Mouse (Mus musculus): Measurements from ENCODE around the gene Dpp6.

The Dpp6 gene

DNA sequence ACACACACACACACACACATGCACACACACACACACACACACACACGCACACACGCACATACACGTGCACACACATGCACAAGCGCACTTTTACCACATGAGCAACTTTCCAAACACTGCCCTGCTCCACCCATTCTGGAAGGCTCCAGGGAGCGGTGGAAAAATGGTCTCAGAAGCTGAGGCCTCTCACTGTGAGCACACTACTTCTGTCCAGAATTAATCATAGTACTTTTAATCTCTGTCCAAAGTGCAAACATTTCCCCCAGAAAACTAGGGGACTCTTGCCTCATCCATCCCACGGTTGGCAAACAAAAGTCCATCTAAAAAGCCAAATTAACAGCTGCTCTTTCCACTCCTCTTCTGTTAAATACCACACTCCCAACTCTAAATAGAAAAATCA lies 842.8 kb downstream of the Dpp6 start:
- DNase-seq (ENCODE audit: low spot score in 2 of 2) = no peak

DNA sequence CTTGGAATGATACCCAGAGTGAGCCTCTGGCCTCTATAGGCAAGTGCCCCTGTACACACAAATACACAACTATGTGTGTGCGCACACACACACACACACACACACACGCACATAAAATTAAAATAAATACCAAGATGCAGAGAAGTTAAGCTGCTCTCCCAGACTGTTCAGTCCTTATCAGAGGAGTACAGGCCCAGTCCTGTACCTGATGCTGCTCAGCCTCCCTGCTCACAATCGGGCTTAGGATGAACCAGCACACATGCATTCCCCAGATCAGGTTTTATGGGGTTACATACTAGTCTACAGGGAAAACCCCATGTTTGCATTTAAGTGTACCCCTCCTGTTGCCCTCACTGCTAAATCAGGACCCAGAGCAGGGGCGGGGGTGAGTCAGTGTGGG lies 847.1 kb downstream of the Dpp6 start:
- DNase-seq (ENCODE audit: low spot score in 2 of 2) = no peak

DNA sequence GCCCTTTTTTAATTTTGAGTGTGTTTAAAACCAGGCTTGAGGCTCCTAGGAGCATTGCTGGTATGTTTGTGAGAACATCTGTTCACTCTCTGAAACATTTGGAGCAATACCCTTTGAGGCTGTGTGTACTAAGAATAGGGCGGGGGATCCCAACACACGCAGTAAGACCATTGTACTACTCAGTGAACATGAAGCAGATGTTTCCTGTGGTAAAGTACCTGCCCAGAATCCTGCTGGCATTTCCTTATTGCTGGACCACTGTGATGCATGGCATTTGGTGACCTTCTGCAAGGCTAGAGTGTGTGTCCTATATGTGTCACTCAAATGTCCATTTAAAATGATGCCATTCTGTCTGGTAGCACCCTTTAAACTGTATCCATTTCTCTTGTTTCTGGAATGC lies 854.5 kb downstream of the Dpp6 start:
- no peak for DNase-seq (ENCODE audit: low spot score in 2 of 2)

GRCm38 (mm10) chr5:27677247-27677666 lies 860.3 kb downstream of the Dpp6 start:
- peak; percentile 47 to 53 for DNase-seq (ENCODE audit: low spot score in 2 of 2)

GRCm38 (mm10) chr5:27679151-27679550 lies 862.1 kb downstream of the Dpp6 start:
- DNase-seq (ENCODE audit: low spot score in 2 of 2) = no peak

DNA sequence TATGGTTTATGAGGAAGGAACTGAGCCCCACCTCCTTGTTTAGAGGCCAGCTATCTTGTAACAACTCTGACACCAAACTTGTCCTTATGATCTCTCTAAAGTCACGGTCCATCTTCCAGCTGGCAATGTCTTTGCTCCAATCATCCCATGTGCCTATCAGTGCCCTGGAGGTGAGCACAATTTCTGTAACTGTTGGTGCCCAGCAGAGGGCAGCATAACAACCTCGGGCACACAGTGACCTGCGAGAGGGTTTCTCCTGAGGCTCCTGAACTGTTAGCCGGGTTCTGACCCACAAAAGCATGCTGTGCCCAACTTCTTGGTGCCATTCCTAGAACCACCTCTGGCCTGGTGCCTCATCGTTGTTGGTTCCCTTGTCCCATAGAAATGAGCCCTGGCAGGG lies 863.5 kb downstream of the Dpp6 start:
- DNase-seq (ENCODE audit: low spot score in 2 of 2) = no peak

DNA sequence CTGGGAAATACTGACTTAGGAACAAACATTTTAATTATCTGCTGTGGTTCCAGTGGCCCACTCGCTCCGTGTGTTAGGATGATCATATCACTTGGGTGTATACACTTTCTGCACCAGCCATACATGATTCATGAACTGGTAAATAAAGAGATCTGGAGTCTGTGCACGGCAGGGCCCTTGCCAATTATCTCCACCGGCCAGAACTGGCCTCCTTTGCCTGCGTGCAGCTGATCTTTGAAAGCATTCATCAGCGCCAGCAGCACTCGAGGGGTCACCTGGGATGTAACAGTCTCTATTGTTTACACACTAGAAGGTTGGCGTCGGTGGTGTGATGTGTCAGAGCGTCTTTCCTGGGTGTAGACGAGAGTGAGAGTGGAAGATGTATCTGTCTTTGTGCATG lies 868.2 kb downstream of the Dpp6 start:
- no peak for DNase-seq (ENCODE audit: low spot score in 2 of 2)

DNA sequence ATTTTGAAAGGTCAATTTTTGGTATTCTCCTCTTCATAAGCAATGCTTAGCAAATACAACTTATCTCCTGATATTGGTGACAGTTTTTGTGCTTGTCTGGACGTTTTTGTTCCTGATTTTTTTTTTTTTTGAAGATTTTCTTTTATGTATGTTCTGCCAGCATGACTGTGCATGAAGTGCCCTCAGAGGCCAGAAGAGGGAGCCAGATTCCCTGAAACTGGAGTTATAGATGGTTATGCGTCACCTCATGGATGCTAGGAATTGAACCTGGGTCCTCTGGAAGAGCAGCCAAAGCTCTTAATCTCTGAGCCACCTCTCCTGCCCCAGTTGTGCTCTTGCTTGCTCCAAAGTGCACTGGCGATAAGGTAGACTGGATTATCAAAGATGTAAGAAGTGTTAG lies 868.9 kb downstream of the Dpp6 start:
- DNase-seq (ENCODE audit: low spot score in 2 of 2) = no peak

- DNase-seq (ENCODE audit: low spot score in 2 of 2) = no peak
Observed at GRCm38 (mm10) chr5:27687311-27687710, 870.3 kb downstream of the Dpp6 start.

- no peak for DNase-seq (ENCODE audit: low spot score in 2 of 2)
Observed at GRCm38 (mm10) chr5:27702482-27702881, 885.5 kb downstream of the Dpp6 start.

- DNase-seq (ENCODE audit: low spot score in 2 of 2) = no peak
Observed at GRCm38 (mm10) chr5:27705020-27705419, 888.0 kb downstream of the Dpp6 start.

GRCm38 (mm10) chr5:27706551-27706950 lies 889.5 kb downstream of the Dpp6 start:
- DNase-seq (ENCODE audit: low spot score in 2 of 2) = no peak

DNA sequence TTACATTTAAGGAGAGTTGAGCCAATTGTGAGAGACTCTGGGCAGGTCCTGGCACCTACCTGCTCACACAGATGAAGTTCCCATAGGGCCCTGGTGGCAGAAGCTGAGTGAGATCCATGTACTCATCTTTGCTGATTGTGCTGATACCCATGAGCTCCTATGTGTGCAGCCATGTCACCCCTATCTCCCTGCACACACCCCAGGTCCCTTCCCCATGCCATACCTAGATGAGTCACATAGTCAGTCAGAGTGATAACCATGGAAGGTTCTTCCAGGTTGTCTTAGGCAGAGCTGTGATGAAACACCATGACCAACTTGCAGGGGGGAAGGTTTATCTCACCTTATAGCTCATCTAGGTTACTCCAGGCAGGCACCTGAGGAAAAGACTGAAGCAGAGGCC lies 890.3 kb downstream of the Dpp6 start:
- no peak for DNase-seq (ENCODE audit: low spot score in 2 of 2)

- no peak for DNase-seq (ENCODE audit: low spot score in 2 of 2)
Observed at GRCm38 (mm10) chr5:27708209-27708608, 891.2 kb downstream of the Dpp6 start.

- DNase-seq (ENCODE audit: low spot score in 2 of 2) = no peak
Observed at GRCm38 (mm10) chr5:27711461-27712192, 894.6 kb downstream of the Dpp6 start.

DNA sequence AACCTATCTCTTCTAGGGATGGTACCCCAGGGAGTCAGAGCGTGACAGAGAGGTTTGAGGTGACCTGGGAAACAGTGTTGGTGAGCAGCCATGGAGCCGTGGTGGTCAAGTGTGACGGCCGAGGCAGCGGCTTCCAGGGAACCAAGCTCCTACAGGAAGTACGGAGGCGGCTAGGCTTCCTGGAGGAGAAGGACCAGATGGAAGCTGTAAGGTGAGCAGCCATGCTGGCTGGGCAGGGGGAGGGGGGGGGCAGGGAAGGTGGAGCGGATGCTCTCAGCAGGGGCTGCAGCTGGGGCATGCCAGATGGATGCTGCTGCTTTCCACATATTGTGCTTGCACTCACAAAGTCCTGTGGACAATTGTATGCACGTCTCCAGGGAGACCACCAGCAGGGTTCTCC lies 897.4 kb downstream of the Dpp6 start:
- no peak for DNase-seq (ENCODE audit: low spot score in 2 of 2)

DNA sequence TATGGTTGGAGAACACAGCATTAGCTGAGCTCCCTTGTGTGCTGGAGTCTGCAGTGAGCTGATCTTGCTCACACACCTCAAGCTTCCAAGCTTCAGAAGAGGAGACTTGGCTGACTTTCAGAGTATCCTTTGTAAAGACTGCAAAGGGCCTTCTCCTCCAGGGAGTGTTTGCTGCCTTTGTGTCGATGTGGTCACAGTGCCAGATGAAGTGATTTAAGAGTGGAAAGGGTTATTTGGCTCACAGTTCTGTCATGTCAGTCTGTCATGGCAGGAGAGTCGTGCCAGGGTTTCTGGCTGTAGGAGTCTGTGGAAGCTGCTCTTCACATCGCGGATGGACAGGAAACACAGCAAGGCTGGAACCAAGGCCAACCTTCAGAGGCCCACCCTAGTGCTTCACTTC lies 899.0 kb downstream of the Dpp6 start:
- no peak for DNase-seq (ENCODE audit: low spot score in 2 of 2)

GRCm38 (mm10) chr5:27717301-27717700 lies 900.3 kb downstream of the Dpp6 start:
- no peak for DNase-seq (ENCODE audit: low spot score in 2 of 2)

- no peak for DNase-seq (ENCODE audit: low spot score in 2 of 2)
Observed at GRCm38 (mm10) chr5:27719311-27719710, 902.3 kb downstream of the Dpp6 start.

DNA sequence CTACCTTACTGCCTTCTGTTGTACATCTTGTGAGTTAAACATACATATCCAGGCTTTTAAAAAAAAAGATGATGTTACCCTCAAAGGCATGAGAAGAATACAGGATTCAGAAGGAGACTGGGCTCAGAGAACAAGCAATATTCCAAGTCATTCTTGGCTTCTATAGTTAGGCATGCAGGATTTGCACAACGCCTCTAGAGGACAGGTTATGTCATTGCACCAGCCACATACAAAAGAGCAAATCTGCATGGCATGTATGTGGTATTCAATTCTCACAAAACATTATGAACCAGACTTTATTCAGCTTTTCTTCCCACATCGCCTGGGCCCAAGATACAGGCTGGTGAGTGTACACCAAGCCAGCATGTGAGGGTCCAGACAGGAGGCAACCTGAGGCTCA lies 907.5 kb downstream of the Dpp6 start:
- DNase-seq (ENCODE audit: low spot score in 2 of 2) = no peak

DNA sequence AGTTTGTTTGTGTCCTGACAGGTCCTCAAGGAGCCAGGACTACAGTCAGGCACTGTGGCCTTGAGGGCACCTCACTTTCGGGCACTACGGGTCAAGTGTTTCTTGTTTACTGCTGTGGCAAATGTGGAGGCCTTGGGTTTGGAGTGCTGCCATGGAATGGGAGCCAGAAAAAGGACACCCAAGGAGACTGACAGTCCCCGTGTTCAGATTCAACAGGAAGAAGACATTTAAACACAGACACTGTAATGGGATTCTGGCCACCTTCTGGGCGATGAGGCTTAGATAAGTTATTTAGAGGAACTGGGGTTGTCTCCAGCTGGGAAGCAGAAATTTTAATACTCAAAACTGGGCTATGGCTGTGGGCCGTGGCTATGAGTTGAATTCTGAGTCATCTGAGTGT lies 913.7 kb downstream of the Dpp6 start:
- DNase-seq (ENCODE audit: low spot score in 2 of 2) = no peak

DNA sequence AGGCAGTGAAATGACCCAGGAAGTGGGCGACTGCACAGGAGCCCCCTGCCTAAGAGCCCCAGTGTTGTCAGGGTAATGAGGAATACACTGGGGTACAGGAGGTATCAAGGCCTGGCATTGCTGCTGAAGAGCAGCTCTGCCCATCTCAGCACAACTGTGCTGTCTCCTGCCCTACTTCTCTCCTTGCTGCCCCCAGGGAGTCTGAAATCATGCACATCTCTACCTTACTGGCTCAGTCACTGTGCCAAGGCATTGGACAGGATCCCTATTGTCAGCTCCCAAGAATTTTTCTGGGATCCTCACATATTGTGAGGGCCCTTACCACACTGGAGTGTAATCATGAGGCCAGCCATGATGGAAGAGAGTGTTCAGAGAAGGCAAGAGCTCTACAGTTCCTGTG lies 914.4 kb downstream of the Dpp6 start:
- no peak for DNase-seq (ENCODE audit: low spot score in 2 of 2)

DNA sequence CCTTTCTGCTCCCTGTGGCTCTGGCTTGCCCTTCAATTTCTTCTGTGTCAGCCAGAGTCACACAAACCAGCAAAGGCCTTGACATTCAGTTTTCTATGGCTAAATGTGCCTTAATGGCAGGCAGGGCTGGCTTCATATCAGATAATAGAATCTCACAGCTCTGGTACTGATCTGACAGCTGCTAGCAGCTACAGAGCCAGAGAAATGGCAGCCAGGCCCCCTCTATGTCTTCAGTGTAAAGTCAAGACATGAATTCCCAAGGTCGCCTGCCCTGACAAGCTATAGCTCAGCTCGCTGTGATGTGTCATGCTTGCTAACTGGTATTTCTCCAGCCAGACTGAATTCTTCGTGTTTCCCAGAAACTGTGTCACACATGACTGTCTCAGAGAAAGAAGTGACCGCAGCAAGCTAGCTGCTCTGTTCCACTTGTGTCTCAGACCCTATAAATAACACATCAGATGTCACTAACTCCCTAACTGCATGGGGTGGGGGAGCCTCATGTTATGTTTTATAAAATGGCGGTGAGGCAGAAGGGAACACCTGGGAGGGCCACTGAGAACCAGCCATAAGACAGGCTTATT lies 915.4 kb downstream of the Dpp6 start:
- DNase-seq (ENCODE audit: low spot score in 2 of 2) = no peak

DNA sequence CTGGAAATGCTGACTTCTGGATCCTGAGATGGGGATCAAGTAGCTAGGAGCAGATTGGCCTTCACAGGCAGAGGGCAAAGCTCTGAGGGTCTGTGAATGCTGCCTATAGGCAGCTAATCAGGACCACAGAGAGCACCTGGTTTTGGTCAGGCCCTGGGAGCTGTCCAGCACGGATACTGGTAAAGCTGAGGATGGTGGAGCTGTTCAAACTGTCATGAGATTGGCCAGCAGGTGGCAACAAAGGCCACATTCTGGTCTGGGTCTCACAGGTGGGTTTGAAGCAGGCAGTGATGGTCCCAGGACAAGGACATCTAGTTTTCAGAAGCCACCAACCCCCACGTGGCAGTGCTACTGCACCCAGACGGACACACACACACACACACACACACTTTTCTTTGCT lies 920.2 kb downstream of the Dpp6 start:
- no peak for DNase-seq (ENCODE audit: low spot score in 2 of 2)
